Mouse (Mus musculus) erythroid progenitor cell, adult 5-6 weeks (primary cell): ENCODE data around the gene Ezr. TPM values are rescaled to one million over a fixed set of nuclear protein-coding genes. Genes with fewer than 3 reads are reported as not detected.

ENCODE experiments used
- ATAC-seq: replicated peaks from 2 replicates; pipeline ENCODE4 v1.8.0; 2016; ENCODE audit warnings: moderate number of reproducible peaks, mild to moderate bottlenecking, moderate TSS enrichment, inconsistent platforms; ENCODE audit not compliant: poor library complexity, low FRiP score, severe bottlenecking
- total RNA-seq, 2 experiments: library from RNA; stranded (forward) in 1 of 2; stranded (reverse) in 1 of 2; fragments of 150-400 nt in 1 of 2; fragments of 186-747, 209-891 nt in 1 of 2; gene quantifications; 2 replicates each; pipeline versions ENCODE4 v1.2.3 to v1.2.4; 2015 to 2017; ENCODE audit warnings: low replicate concordance in 2 of 2

Gene Ezr
- total RNA-seq, 2 experiments from 2014 or later, result 69.6 to 196 TPM

DNA sequence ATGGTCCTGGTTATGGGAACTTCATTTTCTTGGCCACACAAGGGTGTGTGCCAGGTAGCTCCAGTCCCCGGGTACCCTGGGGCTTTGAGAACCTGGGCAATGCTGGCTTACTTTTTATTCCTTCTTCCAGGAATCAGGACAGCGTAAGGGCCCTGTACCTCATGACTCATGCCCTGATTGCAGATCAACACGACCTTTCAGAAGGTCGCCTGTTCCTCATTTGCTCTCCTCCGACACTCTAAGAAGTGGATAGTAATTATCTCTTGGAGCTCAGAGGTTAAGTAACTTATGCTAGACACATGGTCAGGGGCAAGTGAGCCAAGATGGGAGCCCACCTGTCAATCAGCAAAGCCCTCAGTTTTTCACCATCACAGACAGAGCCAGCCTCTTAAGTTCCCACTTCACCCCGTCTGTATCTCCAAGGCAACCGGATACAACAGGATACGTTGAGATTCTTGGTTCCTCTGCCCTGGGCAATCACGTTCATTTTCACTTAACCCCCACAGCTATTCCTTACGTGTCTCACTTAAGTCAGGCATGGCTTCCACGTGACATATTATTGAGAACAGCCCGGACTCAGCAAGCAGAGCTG is 11.7 kb upstream of the Ezr start:
- no peak for ATAC-seq

DNA sequence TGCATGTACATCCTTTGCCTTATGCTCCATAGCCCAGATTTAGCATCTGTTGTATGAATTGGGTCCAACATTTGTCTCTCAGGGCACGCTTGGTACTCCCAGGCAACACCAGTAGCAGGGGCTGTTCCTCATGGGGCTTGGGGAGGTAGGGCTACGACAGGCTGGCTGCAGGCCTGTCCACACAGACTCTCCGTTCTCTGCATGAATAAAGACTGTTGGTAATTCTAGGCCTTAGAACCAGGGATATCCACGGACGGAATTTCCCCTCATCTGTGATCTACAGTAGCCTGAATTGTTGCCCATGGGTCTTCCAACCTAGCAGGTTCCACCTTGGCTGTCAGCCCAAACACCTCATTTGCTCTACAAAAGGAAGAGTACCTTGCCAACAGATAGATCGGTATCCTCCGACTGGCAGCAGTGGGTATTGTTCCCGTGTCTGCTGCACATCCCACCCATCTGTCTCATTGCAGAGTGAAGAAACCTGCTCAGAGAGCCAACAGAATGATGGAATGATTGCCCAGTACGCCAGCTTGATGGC is 7.1 kb upstream of the Ezr start:
- no peak for ATAC-seq

DNA sequence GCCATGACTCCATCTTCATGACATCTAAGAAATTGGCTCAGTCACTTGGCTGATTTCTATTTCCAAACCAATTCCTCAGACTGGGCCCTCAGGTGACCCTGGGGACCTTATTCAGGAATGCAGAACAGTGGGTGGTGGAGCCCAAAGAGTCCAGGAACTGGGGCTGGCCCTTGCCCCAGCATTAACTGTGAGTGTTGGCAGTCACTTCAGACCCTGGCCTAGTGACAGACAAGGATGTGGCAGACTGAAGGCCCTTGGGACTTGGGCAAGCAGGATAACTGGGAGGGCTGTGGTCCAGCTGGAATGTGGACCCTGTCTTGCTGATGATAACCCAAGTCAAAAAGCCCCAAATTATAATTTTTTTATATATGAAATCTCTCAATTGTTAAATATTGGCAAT is 6.5 kb upstream of the Ezr start:
- no peak for ATAC-seq

DNA sequence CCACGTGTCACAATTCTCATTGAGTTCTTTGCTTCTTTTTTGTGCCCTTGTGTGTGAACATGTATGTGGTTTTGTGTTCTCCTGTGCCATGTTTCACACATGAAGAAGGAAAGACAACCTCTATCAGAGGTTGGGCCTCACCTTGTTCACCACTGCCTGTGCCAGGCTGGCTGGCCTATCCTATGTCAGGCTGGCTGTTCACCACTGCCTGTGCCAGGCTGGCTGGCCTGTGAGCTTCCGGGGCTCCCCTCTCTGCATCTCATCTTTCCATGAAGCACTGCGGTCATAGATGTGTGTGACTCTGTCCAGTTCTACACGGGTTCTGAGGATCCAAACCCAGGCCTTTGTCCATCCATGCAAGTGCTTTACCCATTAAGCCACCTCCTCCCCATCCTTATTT is 4.7 kb upstream of the Ezr start:
- no peak for ATAC-seq

DNA sequence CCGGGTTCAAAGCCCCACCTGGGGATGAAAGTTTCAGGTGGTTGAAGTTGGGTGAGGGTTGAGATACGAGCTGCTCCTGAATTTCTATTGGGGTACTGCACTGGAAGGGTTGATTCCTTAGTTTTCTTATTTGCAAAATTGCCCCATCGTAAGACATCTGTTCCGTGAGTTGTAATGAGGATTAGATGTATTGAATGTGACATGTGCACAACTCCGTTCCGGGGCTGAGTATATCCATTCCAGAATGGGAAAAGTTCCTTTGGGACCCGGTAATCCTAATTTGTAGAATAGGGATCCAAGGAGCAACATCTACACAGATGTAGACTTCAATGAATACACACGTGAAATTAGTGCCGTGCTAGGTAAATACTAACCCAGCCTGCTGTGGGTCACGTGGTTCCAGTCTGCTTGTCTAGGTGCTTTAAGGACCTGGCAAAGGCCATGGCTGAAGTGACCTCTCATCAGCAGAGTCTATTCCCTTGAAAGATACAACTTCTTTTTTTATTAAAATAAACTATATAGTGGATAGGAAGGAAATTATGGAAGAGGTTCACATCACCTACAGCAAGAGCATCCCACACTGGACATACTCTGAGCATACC is 1.3 kb upstream of the Ezr start:
- ATAC-seq, result no peak

DNA sequence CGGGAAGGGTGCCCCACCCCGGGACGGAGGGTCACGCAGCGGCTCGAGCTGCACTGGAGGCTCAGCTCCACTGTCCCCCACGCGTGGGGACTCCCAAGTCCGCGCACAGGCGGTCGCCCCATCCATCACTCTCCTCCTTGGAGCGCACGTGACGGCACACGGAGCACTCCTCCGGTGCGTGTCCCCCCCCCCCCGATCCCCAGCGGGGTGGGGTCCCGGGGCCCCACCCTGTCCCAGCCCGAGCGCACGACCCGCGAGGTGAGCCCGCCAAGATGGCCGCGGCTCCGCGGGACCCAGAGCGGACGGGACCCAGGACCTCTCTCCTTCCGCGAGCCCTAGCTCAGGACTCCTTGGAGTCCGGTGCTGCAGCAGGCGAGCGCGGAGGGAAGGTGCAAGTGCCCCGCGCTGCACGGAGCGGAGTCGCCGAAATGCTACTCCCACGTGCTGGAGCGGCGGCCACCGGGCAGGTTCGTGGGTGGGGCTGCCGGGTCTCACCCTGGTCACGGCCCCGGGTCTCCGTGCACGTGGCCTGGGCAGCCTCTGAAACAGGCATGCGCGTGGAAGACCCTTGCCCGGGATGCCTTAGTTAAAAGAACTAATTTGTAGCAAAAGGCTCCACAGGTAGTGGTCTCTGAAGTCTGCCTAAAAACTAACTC is 550 bp upstream of the Ezr start:
- ATAC-seq, result peak; percentile 40

DNA sequence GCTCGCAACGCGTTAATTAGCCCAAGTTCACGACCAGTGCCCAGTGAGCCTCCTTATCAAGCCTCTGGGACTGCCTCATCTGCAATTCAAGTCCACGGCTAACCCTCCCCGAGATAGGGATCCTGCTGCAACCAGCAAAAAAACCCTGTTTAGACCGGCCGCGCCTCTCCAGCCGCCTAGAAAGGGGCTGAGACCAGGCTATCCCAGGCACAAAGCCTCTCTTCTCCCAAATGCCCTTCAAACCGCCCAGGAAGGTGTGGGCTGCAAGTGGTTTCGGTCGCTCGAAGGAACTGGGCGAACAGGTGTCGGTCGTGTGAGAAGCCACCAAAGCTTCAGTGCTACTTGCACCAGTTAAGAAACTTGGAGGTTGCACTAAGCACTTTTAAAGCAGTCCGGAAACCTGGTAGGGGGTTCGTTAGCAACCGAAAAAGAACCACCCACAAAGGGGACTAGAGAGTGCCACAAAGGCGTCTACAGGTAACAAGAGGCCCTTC is 504 bp downstream of the Ezr start:
- ATAC-seq, result peak; percentile 75

DNA sequence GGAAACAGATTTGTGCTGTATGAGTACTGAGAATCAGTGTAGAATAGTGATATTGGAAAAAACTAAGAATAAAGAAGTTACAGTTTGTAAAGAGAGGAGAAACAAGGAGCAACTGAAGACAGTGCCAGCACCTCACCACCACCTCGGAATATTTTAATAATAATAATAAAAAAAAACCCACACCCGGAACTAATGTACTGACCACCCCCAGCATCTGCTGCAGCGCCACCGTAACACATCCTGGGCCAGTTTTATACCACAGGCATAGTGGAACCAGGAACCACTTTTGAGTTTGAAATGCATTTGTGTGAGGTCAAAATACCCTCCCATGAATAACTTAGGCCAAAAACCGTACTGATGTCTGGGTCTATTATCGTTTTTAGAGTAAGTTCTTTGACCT is 1.3 kb downstream of the Ezr start:
- no peak for ATAC-seq

DNA sequence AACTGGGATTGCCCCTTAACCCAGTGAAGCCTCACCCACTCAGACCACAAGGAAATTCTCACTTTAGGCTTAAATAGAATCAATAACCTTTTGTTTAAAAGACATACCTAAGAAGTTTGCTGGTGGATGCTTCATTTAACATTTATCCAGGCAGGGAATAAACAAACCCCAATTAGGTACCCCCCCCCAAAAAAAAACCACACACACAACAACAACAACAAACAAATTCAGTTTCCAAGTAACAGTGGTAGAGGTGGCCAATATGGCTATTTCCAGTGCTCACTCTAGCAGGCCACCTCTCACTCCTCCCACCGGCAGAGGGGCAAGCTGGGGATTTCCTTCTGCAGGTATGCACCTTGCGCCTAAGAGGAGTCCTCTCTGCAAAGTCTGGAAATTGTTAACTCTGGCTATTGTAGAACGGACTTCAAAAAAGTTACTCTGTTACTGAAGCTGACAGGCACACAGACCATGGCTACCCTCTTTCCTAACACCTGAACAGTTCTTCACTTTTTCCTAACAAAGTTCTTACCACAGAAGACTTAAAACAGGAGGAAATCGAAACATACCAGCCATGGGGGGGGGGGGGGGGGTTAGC is 2.0 kb downstream of the Ezr start:
- ATAC-seq, result no peak

DNA sequence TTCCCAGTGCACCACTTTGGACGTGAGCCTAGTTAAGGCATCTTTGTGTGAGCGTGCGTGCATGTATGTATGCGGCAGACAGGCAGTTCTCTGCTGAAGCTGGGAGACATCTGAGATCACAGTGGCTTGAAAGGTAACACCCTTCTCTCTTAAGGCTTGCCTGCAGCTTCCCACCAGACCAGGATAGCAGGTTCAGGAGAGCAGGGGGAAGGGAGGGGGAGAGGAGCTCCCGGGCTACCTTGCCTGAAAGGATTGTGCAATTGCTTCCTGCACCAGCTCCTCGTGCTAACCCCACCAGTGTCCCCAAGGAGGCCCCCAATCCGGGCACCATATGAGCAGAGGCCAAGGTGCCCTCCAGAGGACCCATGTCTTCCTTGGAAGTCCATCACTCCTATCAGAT is 3.0 kb downstream of the Ezr start:
- ATAC-seq, result no peak

DNA sequence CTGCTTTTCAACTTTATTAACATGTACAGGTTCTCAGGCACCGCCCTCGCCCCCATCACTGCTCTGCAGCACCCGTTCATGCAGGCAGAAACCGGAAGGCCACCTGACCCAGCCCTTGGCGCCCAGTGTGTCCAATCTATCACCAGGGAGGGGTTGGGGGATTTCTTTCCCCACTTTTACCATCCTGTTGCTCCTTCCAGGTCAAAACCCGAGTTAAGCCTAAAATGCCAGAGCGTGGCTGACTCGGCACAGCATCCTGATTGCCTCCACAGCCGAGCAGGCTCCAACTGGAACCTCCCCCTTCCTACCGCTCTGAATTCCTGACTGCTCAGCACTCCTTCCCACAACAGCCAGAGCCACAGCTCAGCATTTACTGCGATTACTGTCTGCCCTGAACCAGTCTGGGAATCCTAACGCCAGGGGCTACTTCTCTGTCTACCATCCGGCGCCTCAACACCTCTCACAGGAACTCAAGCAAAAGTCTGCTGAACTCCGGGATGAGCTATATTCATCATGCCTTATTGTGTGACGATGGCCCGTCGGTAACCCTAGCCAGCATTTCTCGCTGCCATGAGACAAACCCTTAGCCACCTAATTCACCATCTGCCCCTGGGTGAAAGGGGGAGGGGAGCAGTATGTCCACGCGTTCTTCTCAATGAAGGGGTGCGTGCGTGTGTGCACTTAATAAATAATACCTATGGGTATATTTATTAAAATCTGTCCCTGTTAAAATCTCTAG is 3.6 kb downstream of the Ezr start:
- 0 out of 2 replicates have a peak, but pooled peaks have one; percentile 37 for ATAC-seq

DNA sequence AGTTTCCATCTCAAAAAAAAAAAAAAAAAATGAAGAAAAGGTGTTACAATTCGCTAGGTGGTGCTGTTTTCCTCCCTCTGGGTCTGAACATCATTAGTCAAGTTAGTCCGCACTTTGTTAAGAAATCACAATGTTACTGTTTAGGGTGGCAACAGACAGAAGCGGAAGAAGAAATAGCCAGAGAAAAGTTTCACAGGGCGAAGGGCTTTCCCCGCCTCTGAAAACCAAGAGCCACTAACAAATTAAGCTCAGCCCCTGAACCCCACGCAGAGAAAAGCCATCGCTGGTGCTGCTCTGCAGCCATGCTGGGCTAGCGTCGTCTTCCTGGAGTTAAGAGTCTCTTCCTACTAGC is 4.3 kb downstream of the Ezr start:
- ATAC-seq, result no peak

DNA sequence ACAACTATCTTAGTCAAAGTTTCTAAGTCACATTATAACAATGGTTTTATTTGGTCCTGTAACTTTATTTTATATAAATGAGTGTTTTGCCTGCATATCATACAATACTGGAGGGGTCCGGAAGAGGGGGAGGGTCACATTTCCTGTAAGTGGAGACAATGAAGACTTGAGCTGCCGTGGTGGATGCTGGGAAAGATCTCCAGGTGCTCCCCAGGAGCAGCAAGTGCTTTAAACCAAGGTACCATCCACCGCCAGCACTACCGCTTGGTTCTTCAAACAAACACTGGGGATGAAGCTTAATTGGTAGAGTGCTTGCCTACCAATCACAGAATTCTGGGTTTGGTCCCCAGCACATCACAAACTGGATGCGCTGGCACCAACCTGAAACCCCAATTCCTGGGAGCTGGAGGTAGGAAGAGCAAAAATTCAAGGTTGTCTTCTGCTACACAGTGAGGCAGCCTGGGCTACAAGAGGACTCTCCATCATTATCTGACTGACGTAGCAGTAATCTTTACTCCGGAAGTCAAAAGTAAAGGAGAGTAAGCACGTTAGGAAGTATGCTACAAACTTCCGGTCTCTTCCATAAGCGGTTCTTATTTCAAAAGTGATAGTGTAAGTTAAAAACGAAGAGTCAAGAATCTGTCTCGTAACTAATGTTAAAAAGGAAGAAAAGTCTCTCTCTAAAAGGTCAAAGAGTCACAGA is 4.8 kb downstream of the Ezr start:
- ATAC-seq, result no peak

DNA sequence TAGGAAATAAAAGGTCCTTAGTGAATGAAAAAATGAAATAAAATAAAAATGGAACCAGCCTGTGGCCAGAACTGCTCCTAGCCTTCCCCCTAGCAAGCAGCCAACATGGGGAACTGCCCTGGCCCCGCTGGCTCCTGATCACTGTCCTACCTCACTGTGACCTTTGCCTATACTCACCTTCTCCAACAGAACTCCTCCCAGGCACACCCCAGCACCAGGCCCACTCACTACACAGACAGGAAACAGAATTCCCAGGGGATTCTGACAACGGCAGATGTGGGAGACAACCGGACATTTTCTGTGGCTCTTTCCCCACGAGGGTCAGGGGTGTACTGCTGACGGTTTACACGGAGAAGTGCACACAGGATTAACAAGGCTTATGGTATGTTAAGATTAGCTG is 5.5 kb downstream of the Ezr start:
- no peak for ATAC-seq

DNA sequence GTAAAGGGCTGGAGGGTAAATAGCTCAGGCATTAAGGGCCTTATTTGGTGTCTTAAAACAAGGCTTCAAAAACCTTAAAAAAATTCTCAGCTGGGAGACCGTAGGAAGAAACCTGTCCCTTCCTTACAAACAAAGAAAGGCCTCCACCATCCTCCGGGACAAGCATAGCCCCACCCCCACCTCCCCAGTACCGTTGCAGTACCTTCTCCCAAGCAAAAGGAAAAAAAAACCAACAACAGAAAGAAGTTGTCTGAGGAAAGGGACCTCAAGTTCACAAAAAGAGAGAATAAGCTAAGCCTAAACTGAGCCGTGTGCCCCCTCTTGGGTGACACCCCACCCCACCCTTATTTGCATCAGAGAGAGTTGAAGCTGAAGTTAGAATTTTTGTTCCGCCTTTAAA is 6.0 kb downstream of the Ezr start:
- ATAC-seq, result no peak

DNA sequence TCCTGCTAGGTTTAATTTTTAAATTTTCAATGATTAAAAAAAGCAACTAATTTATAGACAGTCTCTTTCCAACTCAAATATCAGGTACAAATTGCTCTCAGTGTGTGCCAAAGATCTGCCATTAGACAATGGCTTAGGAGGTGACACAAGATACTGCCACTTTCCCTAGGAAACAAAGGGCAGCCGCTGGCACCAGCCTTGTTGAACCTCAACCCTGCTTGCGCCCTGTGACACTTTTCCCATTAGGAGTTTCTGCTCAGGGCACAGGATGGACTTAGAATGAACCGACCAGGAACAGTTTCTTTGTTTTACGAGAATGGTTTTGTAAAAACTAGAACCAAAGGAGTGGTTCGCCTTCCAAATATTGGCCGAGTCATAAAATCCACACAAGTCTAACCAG is 6.5 kb downstream of the Ezr start:
- ATAC-seq, result no peak

DNA sequence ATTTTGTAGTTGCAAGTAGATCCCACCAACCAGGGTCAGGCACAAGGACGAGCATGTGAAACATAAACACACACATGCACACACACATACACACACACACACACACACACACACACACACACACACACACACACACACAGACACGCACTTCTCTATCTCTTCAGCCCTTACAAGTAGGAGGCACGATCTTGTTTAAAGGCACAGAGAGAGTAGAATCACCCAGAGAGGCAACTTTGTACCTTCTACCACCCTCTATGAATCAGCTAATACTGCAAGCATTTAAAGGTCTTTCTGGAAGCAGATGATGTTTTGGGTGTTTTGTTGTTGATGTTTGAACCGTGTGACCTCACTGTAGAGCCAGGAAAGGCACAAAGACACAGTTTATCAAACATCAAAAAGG is 6.9 kb downstream of the Ezr start:
- ATAC-seq, result no peak

DNA sequence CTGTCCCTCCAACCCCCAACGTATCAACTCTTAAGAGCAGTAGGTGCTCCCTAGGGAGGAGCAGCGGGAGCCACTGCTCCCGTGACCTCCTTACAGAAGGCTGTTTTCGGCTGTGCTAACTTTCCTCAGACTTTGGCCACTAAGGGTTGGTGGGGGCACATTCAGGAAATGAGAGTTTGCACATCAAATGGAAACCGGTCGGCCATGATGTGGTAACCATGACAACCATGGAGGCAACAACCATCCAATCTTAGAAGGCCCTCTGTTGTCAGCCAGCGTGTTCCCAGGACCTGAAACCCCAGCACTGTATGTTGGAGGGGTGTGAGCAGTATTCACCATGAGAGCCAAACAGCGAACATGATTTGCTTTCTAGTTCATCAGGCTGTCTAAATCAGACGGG is 7.4 kb downstream of the Ezr start:
- ATAC-seq, result no peak

DNA sequence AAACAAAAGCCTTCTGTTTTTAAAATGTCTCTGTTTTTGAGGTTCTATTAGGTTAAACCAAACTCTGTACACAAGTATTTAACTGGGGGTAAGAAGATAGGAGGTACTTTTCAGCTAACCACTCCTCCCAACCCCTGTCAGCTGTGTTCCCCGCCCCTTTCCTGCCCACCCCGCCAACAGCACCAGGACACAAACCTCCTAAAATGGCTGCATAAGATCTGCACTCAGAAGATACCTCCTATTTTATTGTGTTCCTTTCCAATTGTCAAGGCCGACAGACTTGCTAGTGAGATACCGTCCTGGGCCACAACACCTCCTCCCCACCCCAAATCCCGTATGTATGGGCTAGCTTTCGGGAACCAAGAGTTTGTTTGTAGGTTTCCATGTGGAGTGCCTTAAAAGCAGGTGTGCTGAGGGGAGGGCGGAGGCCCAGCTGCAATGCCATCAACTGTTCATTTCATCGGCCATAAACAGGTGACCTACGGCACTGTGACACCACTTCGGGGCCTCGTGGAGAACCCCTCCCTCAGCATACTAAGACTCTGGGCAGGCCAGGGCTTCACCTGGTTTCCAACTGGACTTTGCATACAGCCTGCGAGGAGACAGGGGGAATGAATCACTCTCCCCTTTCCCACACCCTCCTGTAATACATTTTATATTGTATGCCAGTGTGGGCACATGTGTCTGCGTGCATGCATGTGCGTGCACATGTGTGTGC is 9.2 kb downstream of the Ezr start:
- ATAC-seq, result no peak
